Mouse (Mus musculus) liver, postnatal 0 days (tissue): ENCODE results near the gene Zmym3. TPM values are rescaled to one million over a fixed set of nuclear protein-coding genes. Genes with fewer than 3 reads are reported as not detected.

Experiments used
- ATAC-seq: fragments of 200-750 bp; cut with Nextera tagmentation; 2 replicates; pipeline ENCODE4 v1.8.0; 2017; ENCODE audit warnings: mild to moderate bottlenecking, moderate library complexity
- DNase-seq: peaks from one replicate; pipeline ENCODE4 v3.0.0-alpha.2; 2016
- H3K27ac ChIP-seq: fragments of 300-500 bp; sonication (generic); 2 replicates; pipeline ENCODE4 v1.5.1; 2014; ENCODE audit warnings: antibody characterized with exemption, moderate library complexity, mild to moderate bottlenecking, low read depth
- H3K27me3 ChIP-seq: fragments of 300-500 bp; sonication (generic); 2 replicates; pipeline ENCODE4 v1.6.1; 2014; ENCODE audit warnings: low read length, control low read depth, mixed read lengths; ENCODE audit not compliant: insufficient read depth
- H3K36me3 ChIP-seq: fragments of 300-500 bp; sonication (generic); replicated peaks from 2 replicates; pipeline ENCODE4 v1.6.1; 2014; ENCODE audit warnings: mild to moderate bottlenecking, control low read depth, low read length, moderate library complexity, mixed read lengths; ENCODE audit not compliant: insufficient read depth
- H3K4me1 ChIP-seq: fragments of 300-500 bp; sonication (generic); 2 replicates; pipeline ENCODE4 v1.6.1; 2014; ENCODE audit warnings: antibody characterized with exemption, mild to moderate bottlenecking, control low read depth; ENCODE audit not compliant: insufficient read depth
- H3K4me2 ChIP-seq: fragments of 300-500 bp; sonication (generic); 2 replicates; pipeline ENCODE4 v1.6.1; 2014; ENCODE audit warnings: low read depth, mild to moderate bottlenecking, low read length, moderate library complexity, mixed read lengths
- H3K4me3 ChIP-seq: fragments of 300-500 bp; sonication (generic); 2 replicates; pipeline ENCODE4 v1.5.1; 2014; ENCODE audit warnings: low read depth, low read length
- H3K9ac ChIP-seq: fragments of 300-500 bp; sonication (generic); replicated peaks from 2 replicates; pipeline ENCODE4 v1.6.1; 2014; ENCODE audit warnings: mild to moderate bottlenecking, moderate library complexity
- H3K9me3 ChIP-seq: fragments of 300-500 bp; sonication (generic); 2 replicates; pipeline ENCODE4 v1.6.1; 2016; ENCODE audit warnings: mild to moderate bottlenecking, control low read depth, low read length, mixed read lengths
- CTCF ChIP-seq: sonication (generic); IDR thresholded peaks from 2 replicates; pipeline ENCODE4 v1.5.1; 2016; ENCODE audit warnings: antibody characterized with exemption, low read depth
- EP300 ChIP-seq: IDR thresholded peaks from 2 replicates; pipeline ENCODE4 v1.6.1; 2016; ENCODE audit warnings: antibody characterized with exemption, low read depth, mild to moderate bottlenecking
- WGBS: fragments of 180-500 bp; shearing (Covaris S2); extraction: QIAGEN DNeasy Blood & Tissue Kit; methylation state at CpG from one replicate; pipeline ENCODE4 v1.1.7; 2014; ENCODE audit not compliant: insufficient replicate concordance; 5-methylcytosine and 5-hydroxymethylcytosine counted together
- polyA plus RNA-seq: library from polyadenylated mRNA; unstranded; fragments of >200 nt; fragmentation: Nextera tagmentation; extraction: Ambion mirVana; gene quantifications from 2 replicates; pipeline ENCODE4 v1.2.1, GENCODE M21; 2015

Gene Zmym3
- polyA plus RNA-seq, result 4.0 and 5.3 TPM in 2 replicates

DNA sequence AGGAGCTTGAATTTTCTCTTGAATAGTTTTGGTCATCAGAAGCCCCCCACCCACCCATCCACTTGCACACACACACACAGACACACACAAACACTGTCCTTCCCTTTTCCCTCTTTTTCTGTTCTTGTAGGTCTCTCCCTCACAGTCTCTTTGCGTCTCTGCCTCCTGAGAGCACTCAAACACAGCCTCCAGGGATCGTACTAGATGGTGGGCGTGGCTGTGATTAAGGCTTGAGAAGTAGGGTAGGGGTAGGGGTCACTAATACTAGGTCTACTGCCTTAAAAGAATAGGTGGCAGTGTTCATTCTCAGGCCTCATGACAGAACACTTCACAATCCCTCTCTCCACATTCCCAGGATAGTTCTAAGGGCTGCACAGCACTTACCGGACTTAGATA, at the start of gene Zmym3:
Gene Zmym3 (minus strand): TSS at position 150 of the 396 bp plus-strand sequence.
- H3K9me3 ChIP-seq, result no peaks in the 10 kb centered on the region
- WGBS, result 37% methylated on average over 4 of the region's 4 CpGs
- H3K4me3 ChIP-seq, result peak within 1 kb of the TSS; percentile 50
- no peaks in the 10 kb centered on the region for H3K36me3 ChIP-seq
- ATAC-seq (no peak), DNase-seq (no peak)
- no peaks in the 10 kb centered on the region for H3K27me3 ChIP-seq
- no peak within 1 kb of the TSS for H3K27ac ChIP-seq
- peak within 1 kb of the TSS; percentile 56 for H3K9ac ChIP-seq
- H3K4me1 ChIP-seq, result no peaks in the 10 kb centered on the region; the same call in 1 of the 2 replicates
- TF ChIP-seq CTCF, result no peak
- peak within 1 kb of the TSS; percentile 77 for H3K4me2 ChIP-seq

DNA sequence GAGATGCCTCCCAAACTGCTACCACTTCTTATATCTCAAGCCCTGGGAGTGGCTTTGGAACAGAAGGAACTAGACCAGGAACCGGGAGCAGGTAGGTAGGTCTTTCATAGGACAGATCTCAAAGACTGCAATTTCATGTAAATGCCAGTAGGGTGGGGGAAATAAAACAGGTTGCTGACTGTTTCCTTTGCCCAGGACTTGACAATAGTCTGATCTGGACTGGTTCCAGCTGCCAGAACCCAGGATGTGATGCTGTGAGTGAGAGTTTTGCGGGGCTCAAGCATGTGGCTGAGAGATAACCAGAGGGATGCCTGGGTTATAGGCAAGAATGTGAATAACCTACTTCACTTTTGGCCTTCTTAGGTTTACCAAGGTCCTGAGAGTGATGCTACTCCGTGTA, 30.9 kb upstream of the Zmym3 start:
- 0 out of 2 replicates have a peak, but pooled peaks cover 5% of the 10 kb centered on the region for H3K27me3 ChIP-seq
- H3K27ac ChIP-seq, result no peak overlapping the region
- H3K9me3 ChIP-seq, result no peaks in the 10 kb centered on the region
- peaks cover 18% of the 10 kb centered on the region for H3K36me3 ChIP-seq
- no peak for DNase-seq
- H3K4me2 ChIP-seq, result no peak overlapping the region
- no peak overlapping the region for H3K9ac ChIP-seq
- ATAC-seq, result no peak
- H3K4me3 ChIP-seq, result no peak overlapping the region
- WGBS, result 66% methylated on average over 3 of the region's 3 CpGs
- no peaks in the 10 kb centered on the region for H3K4me1 ChIP-seq
- TF ChIP-seq EP300 (no peak), CTCF (no peak)

DNA sequence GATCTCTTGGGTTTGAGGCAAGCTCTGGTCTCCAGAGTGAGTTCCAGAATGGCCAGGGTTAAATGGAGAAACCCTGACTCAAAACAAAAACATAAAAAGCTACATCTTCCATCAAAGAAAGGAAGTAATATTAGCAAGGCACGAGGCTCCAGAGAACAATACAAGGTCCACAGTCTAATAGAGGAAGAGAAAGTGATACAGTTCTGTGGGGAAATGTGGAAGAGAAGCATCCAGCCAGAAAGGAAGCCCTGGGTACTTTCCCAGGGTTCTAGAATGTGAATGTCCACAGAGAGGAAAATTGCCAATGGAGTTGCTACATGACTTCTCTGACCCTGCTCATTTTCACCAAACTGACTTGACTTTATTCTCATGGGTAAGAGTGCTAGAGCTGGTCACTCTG, 30.5 kb upstream of the Zmym3 start:
- no peak overlapping the region for H3K4me2 ChIP-seq
- H3K4me3 ChIP-seq, result no peak overlapping the region
- H3K27ac ChIP-seq, result no peak overlapping the region
- 38% methylated on average over 1 of the region's 1 CpGs for WGBS
- 0 out of 2 replicates have a peak, but pooled peaks cover 5% of the 10 kb centered on the region for H3K27me3 ChIP-seq
- DNase-seq, result no peak
- no peaks in the 10 kb centered on the region for H3K9me3 ChIP-seq
- peaks cover 22% of the 10 kb centered on the region for H3K36me3 ChIP-seq
- no peak for ATAC-seq
- no peak overlapping the region for H3K9ac ChIP-seq
- no peak for TF ChIP-seq CTCF
- TF ChIP-seq EP300, result no peak
- H3K4me1 ChIP-seq, result no peaks in the 10 kb centered on the region

DNA sequence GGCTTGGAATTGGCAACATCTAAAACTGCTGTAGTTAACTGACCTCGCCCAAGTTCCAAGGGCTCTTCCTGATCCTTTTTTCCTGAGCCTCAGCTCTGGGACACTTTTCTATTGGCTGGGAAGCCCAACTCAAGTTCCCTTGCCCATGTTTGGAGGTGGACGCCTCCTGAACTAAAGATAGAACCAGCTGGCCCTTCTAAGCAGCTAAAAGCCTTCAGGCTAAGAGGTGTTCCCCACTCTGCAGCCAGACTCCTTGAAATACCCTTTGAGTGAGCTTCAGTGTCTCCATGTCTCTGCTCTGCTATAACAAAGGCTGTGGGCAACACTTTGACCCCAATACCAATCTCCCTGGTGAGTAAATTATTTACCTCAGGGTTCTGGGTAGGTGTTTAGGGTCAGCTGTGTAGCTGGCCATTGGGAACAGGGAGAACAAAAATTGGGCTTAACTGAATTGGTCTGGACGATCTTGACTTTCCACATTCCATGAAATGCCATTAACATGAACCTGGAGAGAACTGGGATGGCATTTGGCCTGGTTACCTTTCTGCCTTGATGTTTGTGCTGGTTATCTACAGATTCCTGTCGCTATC, 28.3 kb upstream of the Zmym3 start, which contains the start of gene Itgb1bp2:
Gene Itgb1bp2 (plus strand): TSS at position 203 of the 590 bp plus-strand sequence.
- TF ChIP-seq EP300 (no peak), CTCF (no peak)
- WGBS, result 76% methylated on average over 4 of the region's 4 CpGs
- ATAC-seq, result no peak

GRCm38 (mm10) chrX:101429976-101430375, 9.3 kb upstream of the Zmym3 start:
- H3K4me1 ChIP-seq, result peaks cover 10% of the 10 kb centered on the region
- peak overlapping the region; percentile 90 for H3K27ac ChIP-seq
- peak overlapping the region; percentile 73 for H3K4me3 ChIP-seq
- H3K9me3 ChIP-seq, result no peaks in the 10 kb centered on the region
- TF ChIP-seq EP300 (no peak), CTCF (no peak)
- 19% methylated on average over 14 of the region's 14 CpGs for WGBS
- no peaks in the 10 kb centered on the region for H3K27me3 ChIP-seq
- ATAC-seq (peak; percentile 52), DNase-seq (peak; percentile 24)
- peak overlapping the region; percentile 71 for H3K4me2 ChIP-seq
- H3K9ac ChIP-seq, result peak overlapping the region; percentile 84
- H3K36me3 ChIP-seq, result peaks cover 6% of the 10 kb centered on the region; the same call in 1 of the 2 replicates

More for the DNA sequence above, 28.3 kb upstream of the Zmym3 start, which contains the start of gene Itgb1bp2:
- 0 out of 2 replicates have a peak, but pooled peaks cover 5% of the 10 kb centered on the region for H3K27me3 ChIP-seq
- H3K4me3 ChIP-seq, result no peak within 1 kb of the TSS
- peaks cover 37% of the 10 kb centered on the region for H3K36me3 ChIP-seq
- no peaks in the 10 kb centered on the region for H3K9me3 ChIP-seq
- no peak within 1 kb of the TSS for H3K27ac ChIP-seq
- no peak for DNase-seq
- H3K4me1 ChIP-seq, result no peaks in the 10 kb centered on the region
- H3K4me2 ChIP-seq, result no peak within 1 kb of the TSS
- no peak within 1 kb of the TSS for H3K9ac ChIP-seq

DNA sequence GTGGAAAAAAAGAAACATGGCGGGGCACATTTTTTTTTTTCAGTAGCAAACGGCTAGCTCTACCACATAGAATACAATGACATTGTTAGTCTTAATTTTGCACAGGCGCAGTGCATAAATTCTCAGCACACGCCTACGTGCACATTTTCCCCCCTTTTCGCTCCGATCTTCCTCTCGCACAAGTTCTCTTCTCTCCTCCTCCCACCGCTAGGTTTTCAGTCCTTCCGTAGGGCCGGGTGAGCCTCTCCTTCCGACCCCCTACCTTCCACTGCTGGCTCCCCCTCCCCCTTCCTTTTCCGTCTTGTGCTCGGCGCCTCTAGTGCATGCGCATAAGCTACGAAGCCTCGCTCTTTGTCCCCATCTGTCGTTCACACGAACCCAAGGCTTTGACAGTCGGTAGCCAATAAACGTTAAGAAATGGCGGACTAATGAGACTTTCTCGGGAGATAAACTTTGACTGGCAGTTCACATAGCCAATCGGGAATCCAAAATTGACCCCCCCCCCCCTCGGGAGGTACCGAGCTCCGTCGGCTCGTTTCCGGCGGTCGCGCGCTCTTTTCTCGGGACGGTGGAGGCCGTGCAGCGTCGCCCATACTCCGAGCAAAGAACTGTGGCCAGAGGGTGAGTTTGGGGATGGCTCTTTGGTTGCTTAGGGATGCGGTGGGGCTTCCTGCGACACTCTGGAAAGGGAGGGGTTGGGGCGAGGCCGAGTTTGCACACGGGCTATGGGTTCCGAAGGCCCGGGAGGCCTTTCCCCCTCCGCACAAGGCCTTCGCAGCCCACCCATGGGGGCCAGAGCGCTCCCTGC, 8.7 kb upstream of the Zmym3 start, which contains the start of gene Nono:
Gene Nono (plus strand): TSS at position 177 of the 808 bp plus-strand sequence.
- Histone ChIP-seq H3K9me3 (no peaks in the 10 kb centered on the region), H3K36me3 (peaks cover 6% of the 10 kb centered on the region; the same call in 1 of the 2 replicates), H3K27me3 (no peaks in the 10 kb centered on the region), H3K4me3 (peak within 1 kb of the TSS; percentile 73), H3K4me1 (peaks cover 10% of the 10 kb centered on the region), H3K9ac (peak within 1 kb of the TSS; percentile 84), H3K4me2 (peak within 1 kb of the TSS; percentile 71), H3K27ac (peak within 1 kb of the TSS; percentile 90)
- TF ChIP-seq CTCF (peak; percentile 50), EP300 (peak; percentile 24; the same call in 1 of the 2 replicates)
- ATAC-seq (peak; percentile 94), DNase-seq (peak; percentile 89)
- WGBS, result 22% methylated on average over 48 of the region's 51 CpGs
